Mouse (Mus musculus): ENCODE measurements around the gene Plxna1. TPM values are rescaled to one million over a fixed set of nuclear protein-coding genes. Genes with fewer than 3 reads are reported as not detected.
A peak's percentile ranks its signal among the peaks of the same experiment; 100 is the strongest.

The Plxna1 gene
- total and polyA plus RNA-seq, 3 experiments: 7.2 to 25.8 TPM; not detected in 1

- Histone ChIP-seq H3K9ac (ENCODE audit: control insufficient read depth, low read depth, low read length, poor library complexity, severe bottlenecking) (no peak overlapping the region), H3K27ac (ENCODE audit: control insufficient read depth, low read depth, low read length) (no peak overlapping the region), H3K27me3 (ENCODE audit: control insufficient read depth in 1 of 2, insufficient read depth in 2 of 2, low read length in 2 of 2) (no peaks in the 10 kb centered on the region), H3K79me2 (ENCODE audit: control insufficient read depth, insufficient read depth, low read length, poor library complexity) (no peaks in the 10 kb centered on the region), H3K4me1 (ENCODE audit: control insufficient read depth in 1 of 2, insufficient read depth in 2 of 2, low read length in 2 of 2) (no peaks in the 10 kb centered on the region), H3K4me3 (ENCODE audit: control insufficient read depth in 1 of 2, insufficient read depth in 1 of 2, low read depth in 2 of 2, low read length in 2 of 2) (no peak overlapping the region), H3K36me3 (ENCODE audit: control insufficient read depth in 1 of 2, insufficient read depth in 2 of 2, low read length in 2 of 2) (no peaks in the 10 kb centered on the region), H3K9me3 (replicated peaks; ENCODE audit: insufficient read depth, low read length) (no peaks in the 10 kb centered on the region)
- TF ChIP-seq EP300 (IDR thresholded peaks at IDR 0.05; ENCODE audit: low read depth in 1 of 2, low read length in 2 of 2) (no peak), TBP (IDR thresholded peaks at IDR 0.05; ENCODE audit: low read depth, low read length) (no peak), ETS1 (IDR thresholded peaks at IDR 0.05; ENCODE audit: low read depth, low read length) (no peak), USF1 (IDR thresholded peaks at IDR 0.05; ENCODE audit: low read depth, low read length) (no peak), SMC3 (IDR thresholded peaks at IDR 0.05; ENCODE audit: low read depth, low read length) (no peak)
- no peak for DNase-seq (ENCODE audit: low read depth, low spot score)
Measured at GRCm38 (mm10) chr6:89327746-89328491, 34.5 kb downstream of the Plxna1 start.

- no peak overlapping the region for H3K4me3 ChIP-seq (ENCODE audit: control insufficient read depth in 1 of 2, insufficient read depth in 1 of 2, low read depth in 2 of 2, low read length in 2 of 2)
- H3K36me3 ChIP-seq (ENCODE audit: control insufficient read depth in 1 of 2, insufficient read depth in 2 of 2, low read length in 2 of 2): no peaks in the 10 kb centered on the region
- TF ChIP-seq RAD21 (IDR thresholded peaks at IDR 0.05; ENCODE audit: low read depth, low read length): no peak
- no peak for TF ChIP-seq POLR2AphosphoS2 (IDR thresholded peaks at IDR 0.05; ENCODE audit: low read length)
- TF ChIP-seq NELFE (IDR thresholded peaks at IDR 0.05; ENCODE audit: low read depth, low read length): no peak
- no peak for TF ChIP-seq POLR2A (IDR thresholded peaks at IDR 0.05; ENCODE audit: control insufficient read depth in 1 of 2, insufficient read depth in 1 of 2, low read depth in 1 of 2, low read length in 2 of 2, poor library complexity in 1 of 2)
- TF ChIP-seq ZNF384 (IDR thresholded peaks at IDR 0.05; ENCODE audit: low read depth, low read length): no peak
- TF ChIP-seq ETS1 (IDR thresholded peaks at IDR 0.05; ENCODE audit: low read depth, low read length): no peak
- TF ChIP-seq CHD1 (IDR thresholded peaks at IDR 0.05; ENCODE audit: low read depth, low read length): no peak
- TF ChIP-seq TAL1 (IDR thresholded peaks at IDR 0.05; ENCODE audit: low read length): peak; percentile 55
- no peak for TF ChIP-seq UBTF (IDR thresholded peaks at IDR 0.05; ENCODE audit: borderline replicate concordance, insufficient read depth, low read depth, low read length)
- TF ChIP-seq TCF12 (IDR thresholded peaks at IDR 0.05; ENCODE audit: low read depth, low read length): peak; percentile 32; the same call in 1 of the 2 replicates
- TF ChIP-seq EP300 (IDR thresholded peaks at IDR 0.05; ENCODE audit: low read depth in 1 of 2, low read length in 2 of 2): peak in 1 of 2 experiments; percentile 24; a peak in 1 of 4 replicates
- TF ChIP-seq GATA1 (IDR thresholded peaks at IDR 0.05; ENCODE audit: low read depth, low read length): no peak
- no peaks in the 10 kb centered on the region for H3K9me3 ChIP-seq (replicated peaks; ENCODE audit: insufficient read depth, low read length)
- DNase-seq (ENCODE audit: low read depth, low spot score): peak; percentile 13
- no peaks in the 10 kb centered on the region for H3K4me1 ChIP-seq (ENCODE audit: control insufficient read depth in 1 of 2, insufficient read depth in 2 of 2, low read length in 2 of 2)
- no peaks in the 10 kb centered on the region for H3K27me3 ChIP-seq (ENCODE audit: control insufficient read depth in 1 of 2, insufficient read depth in 2 of 2, low read length in 2 of 2)
- H3K27ac ChIP-seq (ENCODE audit: control insufficient read depth, low read depth, low read length): no peak overlapping the region
- H3K79me2 ChIP-seq (ENCODE audit: control insufficient read depth, insufficient read depth, low read length, poor library complexity): no peaks in the 10 kb centered on the region
- H3K9ac ChIP-seq (ENCODE audit: control insufficient read depth, low read depth, low read length, poor library complexity, severe bottlenecking): no peak overlapping the region
Measured at GRCm38 (mm10) chr6:89324842-89325241, 37.6 kb downstream of the Plxna1 start.

Measured in MEL (cell line).